Mouse (Mus musculus) G1E-ER4 (cell line): ENCODE results near the gene Nsrp1. TPM values are rescaled to one million over a fixed set of nuclear protein-coding genes. Genes with fewer than 3 reads are reported as not detected.

Experiments used
- GATA1 ChIP-seq: IDR thresholded peaks from one replicate; pipeline ENCODE4 v1.8.0; 2012; ENCODE audit warnings: low read length, inconsistent platforms
- polyA plus RNA-seq: library from polyadenylated mRNA; stranded (reverse); fragments of >175 nt; gene quantifications from 2 replicates; pipeline ENCODE4 v1.2.3, GENCODE M21; 2012

The Nsrp1 gene
- polyA plus RNA-seq, 1 experiment = 2.8 TPM

DNA sequence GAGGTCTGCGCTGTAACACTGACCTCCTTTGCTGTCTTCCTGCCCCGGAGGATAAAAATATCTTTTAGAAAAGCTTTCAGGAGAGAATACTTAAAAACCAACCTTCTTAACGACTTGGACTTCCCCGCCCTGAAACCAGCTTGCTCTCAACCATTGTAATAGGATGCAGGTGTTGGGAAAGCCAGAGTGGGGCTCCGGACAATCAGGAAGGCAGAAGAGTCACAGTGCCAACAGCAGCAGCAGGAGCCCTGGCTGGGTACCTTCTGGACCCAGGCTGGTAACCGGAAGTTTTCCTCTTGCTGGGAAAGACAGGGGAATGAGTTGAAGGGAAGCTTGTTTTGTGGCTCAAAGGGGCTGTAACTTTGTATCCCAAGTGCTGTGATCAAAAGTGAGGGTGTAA, 71.6 kb downstream of the Nsrp1 start:
- TF ChIP-seq GATA1 = no peak

DNA sequence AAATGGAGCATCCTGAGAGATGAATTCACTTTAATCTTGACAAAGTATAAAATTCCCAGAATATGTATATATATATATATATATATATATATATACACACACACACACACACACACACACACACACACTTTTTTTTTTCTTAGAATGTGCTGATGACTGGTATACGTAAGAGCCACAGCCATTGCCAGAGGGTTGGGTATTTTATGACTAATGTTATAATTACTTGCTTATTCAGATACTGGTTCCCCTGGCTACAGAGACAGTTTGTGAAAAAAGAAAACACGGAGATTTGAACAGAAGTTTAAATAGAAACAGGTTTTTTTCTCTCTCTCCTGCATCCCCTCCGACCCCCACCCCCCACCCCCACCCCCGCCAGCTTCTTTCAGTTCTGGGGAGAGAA, 72.4 kb downstream of the Nsrp1 start:
- no peak for TF ChIP-seq GATA1

DNA sequence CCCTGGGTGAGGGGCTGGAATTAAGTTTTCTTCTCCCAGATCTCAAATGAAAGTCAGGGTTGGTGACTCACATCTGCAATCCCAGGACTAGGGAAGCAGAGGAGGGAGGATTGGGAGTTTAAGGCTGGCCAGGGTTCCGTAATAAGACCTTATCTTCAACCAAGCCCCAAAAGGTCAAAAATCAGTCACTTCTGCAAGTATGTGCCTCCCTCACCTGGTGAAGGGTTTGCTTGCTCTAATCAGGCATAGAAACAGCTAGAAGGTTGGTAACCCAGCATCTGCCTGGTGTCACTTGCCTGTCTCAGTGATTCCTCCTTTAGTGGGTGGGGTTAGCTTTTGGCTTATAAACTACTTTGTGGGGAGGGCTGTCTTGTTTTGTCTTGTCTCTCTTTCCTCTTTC, 75.9 kb downstream of the Nsrp1 start:
- no peak for TF ChIP-seq GATA1

DNA sequence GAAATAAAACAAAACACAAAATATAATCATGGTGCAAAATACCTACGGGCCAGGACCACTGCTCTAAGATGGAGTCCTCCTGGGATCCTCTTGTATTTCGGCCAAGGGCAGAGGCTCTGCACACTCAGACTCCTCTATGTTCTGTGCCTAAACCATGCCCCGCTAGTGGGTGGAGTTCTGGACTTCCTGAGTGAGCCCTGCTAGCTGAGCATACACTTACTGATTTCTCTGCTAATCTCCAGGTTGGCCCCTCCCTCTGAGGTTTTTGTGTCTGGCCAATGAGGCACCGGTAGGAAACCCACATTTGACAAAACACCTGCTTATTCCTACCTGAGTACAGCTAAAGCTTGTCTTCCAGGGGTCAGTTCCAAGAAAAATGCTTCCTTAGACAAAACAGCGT, 77.5 kb downstream of the Nsrp1 start:
- TF ChIP-seq GATA1 = no peak

DNA sequence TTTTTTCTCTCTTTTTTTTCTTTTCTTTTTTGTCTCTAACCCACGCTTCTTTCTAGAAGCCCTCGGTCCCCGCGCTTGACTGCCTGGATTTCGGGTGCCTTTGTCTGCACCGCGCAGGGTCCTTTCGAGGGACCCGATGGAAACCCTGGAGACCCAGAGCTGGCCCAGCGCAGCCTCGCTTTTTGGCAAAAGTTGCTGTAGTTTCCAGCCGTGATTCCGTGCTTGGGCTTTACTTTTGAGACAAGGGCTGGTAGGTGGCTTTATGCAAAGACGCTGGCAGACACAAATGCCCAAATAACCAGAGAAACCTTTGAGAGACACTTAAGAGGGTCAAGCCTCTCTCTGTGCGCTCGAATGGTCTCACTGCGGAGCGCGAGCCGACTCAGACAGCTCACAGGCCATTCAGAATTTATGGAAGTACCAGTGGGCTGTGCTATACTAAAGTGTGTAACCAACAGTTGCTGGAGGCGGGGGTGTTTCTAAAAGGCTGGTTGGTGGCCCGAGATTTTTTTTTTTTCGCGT, 79.5 kb downstream of the Nsrp1 start:
- TF ChIP-seq GATA1 = no peak

DNA sequence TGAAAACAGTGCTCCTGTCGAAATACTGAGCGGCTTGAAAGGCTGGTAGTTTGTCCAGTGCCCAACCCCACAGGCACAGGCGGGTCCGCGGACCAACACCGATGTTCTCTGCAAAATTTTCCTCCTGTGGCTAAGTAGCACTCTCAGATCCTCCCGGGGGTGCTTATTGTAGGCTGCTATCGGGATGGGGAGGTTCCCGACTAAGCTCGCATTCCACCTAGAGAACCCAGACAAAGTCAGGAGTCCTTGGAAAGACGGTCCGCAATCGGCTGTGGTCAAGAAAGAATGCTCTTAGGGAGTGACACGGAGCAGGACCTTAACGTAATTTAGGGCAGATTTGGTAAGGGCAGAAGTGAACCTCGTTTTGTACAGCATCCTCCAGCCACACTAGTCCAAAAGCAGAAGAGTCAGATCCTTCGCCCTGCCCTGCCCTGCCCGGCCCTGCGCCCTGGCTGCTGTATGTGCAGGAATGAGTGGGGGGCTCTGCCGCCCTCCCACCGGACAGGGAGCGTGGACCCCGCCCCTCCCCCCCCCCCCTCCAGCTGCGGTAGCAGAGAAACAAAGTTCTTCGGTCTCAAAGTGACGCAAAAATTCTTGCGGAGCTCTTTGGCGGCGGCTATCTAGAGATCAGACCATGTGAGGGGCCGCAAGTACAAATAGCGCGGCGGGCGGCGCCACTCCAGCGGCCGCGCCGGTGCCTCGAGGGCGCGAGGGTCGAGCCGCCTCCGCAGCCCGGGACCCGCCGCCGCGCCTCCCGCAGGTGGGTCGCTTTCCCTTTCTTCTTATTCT, 80.1 kb downstream of the Nsrp1 start, which contains the start of gene Slc6a4:
Slc6a4 (plus strand) TSS at position 688 of the 789 bp plus-strand sequence.
- TF ChIP-seq GATA1 = no peak

DNA sequence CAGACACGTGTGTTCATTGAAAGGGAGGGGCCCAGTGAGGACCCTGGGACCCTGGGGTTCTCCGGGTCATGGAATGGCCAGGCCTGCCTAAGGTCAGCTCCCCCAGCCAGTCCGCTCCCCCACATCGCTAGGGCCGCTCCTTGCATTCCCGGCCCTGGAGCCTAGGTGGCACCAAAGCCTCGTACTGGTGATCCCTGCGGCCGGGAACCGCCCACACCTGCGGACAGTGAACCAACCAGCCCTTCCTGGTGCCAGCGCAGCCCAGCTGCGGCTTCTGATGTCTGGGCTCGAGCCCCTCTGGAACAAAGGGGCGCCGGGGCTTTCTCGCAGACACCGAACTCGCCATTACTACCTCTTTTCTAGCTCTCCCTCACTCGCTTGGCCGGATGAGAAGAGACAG, 80.9 kb downstream of the Nsrp1 start:
- TF ChIP-seq GATA1 = no peak

DNA sequence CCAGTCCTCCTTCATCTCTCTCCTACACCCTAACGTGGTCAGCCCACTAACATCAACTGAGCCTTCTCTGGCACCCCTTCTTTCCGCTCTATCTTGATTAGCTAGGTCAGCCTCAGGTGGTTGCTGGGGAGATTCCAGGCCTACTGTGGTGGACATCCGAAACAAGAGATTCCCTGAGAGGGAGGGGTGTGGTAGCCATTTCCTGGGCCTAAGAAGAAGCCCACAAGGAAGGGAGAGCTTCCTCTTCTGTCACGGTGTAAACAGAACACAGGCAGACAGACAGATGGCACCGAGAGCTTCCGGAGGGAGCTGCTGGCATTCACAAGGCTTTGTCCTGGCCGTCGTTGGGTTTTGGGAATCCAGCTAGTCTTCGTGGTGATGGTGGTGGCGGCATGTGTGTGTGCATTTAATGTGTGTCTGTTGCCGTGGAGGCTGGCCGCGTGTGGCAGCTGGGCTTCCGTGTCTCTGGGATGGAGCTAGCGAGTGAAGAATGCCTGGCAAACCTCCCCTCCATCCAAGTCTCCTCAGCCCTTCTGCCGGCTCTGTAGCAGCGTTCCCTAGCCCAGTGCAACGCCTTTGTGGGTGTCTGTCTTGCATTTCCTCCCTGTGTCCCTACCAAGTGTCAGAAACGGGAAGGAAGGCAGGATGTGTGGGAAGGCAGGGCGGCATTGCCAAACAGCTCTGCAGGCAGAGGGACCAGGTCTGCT, 82.1 kb downstream of the Nsrp1 start:
- no peak for TF ChIP-seq GATA1

Other genes starting within 250 kb of the Nsrp1 start
- 41.0 and 52.0 TPM in 2 replicates for gene Cpd, start 231.4 kb downstream of the Nsrp1 start, polyA plus RNA-seq
- gene Tmigd1, start 176.3 kb downstream of the Nsrp1 start, polyA plus RNA-seq = not detected in 2 replicates
- 23.0 and 23.7 TPM in 2 replicates for gene Blmh, start 153.6 kb downstream of the Nsrp1 start, polyA plus RNA-seq
- not detected in 2 replicates for gene Slc6a4, start 79.8 kb downstream of the Nsrp1 start, polyA plus RNA-seq
- 0.03 and 0.10 TPM in 2 replicates for gene Efcab5, start 110.5 kb upstream of the Nsrp1 start, polyA plus RNA-seq
- 30.2 and 31.1 TPM in 2 replicates for gene Ssh2, start 137.9 kb upstream of the Nsrp1 start, polyA plus RNA-seq